Mouse (Mus musculus) C2C12 (cell line): ENCODE data around the gene Ltbp4. TPM values are rescaled to one million over a fixed set of nuclear protein-coding genes. Genes with fewer than 3 reads are reported as not detected.

Experiments used
- H3K27me3 ChIP-seq: one replicate; pipeline ENCODE4 v1.6.1; 2011; ENCODE audit not compliant: control insufficient read depth, insufficient read depth, insufficient read length
- H3K36me3 ChIP-seq: one replicate; pipeline ENCODE4 v1.6.1; 2011; ENCODE audit not compliant: control insufficient read depth, insufficient read depth
- H3K4me3 ChIP-seq: one replicate; pipeline ENCODE4 v1.5.1; 2011; ENCODE audit warnings: mild to moderate bottlenecking, control low read depth; ENCODE audit not compliant: poor library complexity, insufficient read depth, severe bottlenecking
- H3K79me2 ChIP-seq: one replicate; pipeline ENCODE4 v1.6.1; 2011; ENCODE audit not compliant: control insufficient read depth, insufficient read depth
- H3K79me3 ChIP-seq: one replicate; pipeline ENCODE4 v1.6.1; 2011; ENCODE audit warnings: low read depth, control low read depth
- H3ac ChIP-seq: one replicate; pipeline ENCODE3; 2011; ENCODE audit warnings: low read depth; ENCODE audit not compliant: control insufficient read depth, insufficient read length
- CEBPB ChIP-seq: IDR thresholded peaks from one replicate; pipeline ENCODE4 v1.6.1; 2011; ENCODE audit warnings: low read depth, mild to moderate bottlenecking, control low read depth, moderate library complexity
- CTCF ChIP-seq: IDR thresholded peaks from one replicate; pipeline ENCODE4 v1.5.1; 2011; ENCODE audit not compliant: control insufficient read depth, insufficient read depth, insufficient read length
- FOSL1 ChIP-seq: IDR thresholded peaks from one replicate; pipeline ENCODE4 v1.8.0; 2011; ENCODE audit warnings: mild to moderate bottlenecking, low read length; ENCODE audit not compliant: poor library complexity, insufficient read depth, severe bottlenecking
- MAX ChIP-seq: IDR thresholded peaks from one replicate; pipeline ENCODE4 v1.6.1; 2011; ENCODE audit warnings: mild to moderate bottlenecking, control low read depth
- MYOD1 ChIP-seq: IDR thresholded peaks from one replicate; pipeline ENCODE4 v1.6.1; 2011; ENCODE audit warnings: low read depth; ENCODE audit not compliant: control insufficient read depth, insufficient read length
- MYOG ChIP-seq: IDR thresholded peaks from one replicate; pipeline ENCODE4 v1.6.1; 2011; ENCODE audit not compliant: control insufficient read depth, insufficient read length; ENCODE audit errors: extremely low read depth
- USF1 ChIP-seq: IDR thresholded peaks from one replicate; pipeline ENCODE4 v1.6.1; 2011; ENCODE audit warnings: low read depth, mild to moderate bottlenecking, control low read depth, moderate library complexity
- polyA plus RNA-seq: library from polyadenylated mRNA; unstranded; fragments of >200 nt; fragmentation: generic; extraction: Trizol; gene quantifications from one replicate; pipeline ENCODE4 v1.2.1, GENCODE M21; 2012; ENCODE audit warnings: missing spikeins

Gene Ltbp4
- polyA plus RNA-seq, 1 experiment, result 22.9 TPM

DNA sequence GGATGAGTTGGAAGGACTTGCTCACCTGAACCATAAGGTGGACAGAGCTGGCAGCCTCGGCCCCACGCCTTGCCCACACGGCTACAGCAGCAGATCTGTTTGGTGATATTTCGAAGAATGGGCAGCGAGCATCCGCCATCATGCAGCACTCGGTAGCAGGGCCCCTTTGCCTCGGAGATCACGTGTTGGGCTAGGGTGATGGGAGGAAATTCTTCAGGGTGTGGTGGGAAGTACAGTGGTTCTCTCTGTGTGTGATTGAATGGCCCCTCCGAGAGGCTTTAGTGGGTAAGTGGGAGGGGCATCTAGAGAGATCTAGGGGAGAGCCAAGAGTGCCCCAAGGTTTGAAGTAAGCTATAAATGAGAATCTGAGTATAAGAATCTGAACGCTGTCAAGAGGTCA lies 9.3 kb downstream of the Ltbp4 start:
- Histone ChIP-seq H3K79me2 (no peaks in the 10 kb centered on the region), H3K36me3 (no peaks in the 10 kb centered on the region), H3K27me3 (no peaks in the 10 kb centered on the region), H3K4me3 (no peak overlapping the region), H3K79me3 (no peaks in the 10 kb centered on the region), H3ac (no peak overlapping the region)
- TF ChIP-seq CTCF, result no peak
- TF ChIP-seq MYOG, result no peak
- no peak for TF ChIP-seq MAX
- no peak for TF ChIP-seq FOSL1
- TF ChIP-seq USF1, result no peak
- TF ChIP-seq MYOD1, result no peak
- TF ChIP-seq CEBPB, result no peak

DNA sequence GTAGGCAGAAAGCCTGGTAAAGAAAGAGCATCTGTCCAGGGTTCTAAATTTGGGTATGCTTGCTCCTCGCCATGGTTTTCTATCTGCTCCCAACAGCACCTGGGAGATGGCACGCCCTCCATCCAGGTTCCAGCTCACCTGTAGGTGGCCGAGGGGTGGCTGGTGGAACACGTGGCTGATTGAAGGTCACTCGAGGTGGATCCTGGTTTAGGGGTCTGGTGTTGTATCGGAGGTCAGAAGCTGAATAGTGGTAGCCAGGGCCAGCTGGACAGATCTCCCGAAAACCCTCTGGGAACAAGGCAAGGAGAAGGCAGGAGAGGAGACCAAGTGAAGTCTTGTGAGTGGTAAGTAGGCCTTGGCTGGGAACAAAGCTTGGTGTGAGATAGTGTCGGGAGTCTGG lies 10.0 kb downstream of the Ltbp4 start:
- no peak overlapping the region for H3ac ChIP-seq
- TF ChIP-seq CEBPB (no peak), USF1 (no peak), FOSL1 (no peak), MYOD1 (no peak), CTCF (no peak), MAX (no peak), MYOG (no peak)
- H3K4me3 ChIP-seq, result no peak overlapping the region
- no peaks in the 10 kb centered on the region for H3K79me2 ChIP-seq
- no peaks in the 10 kb centered on the region for H3K27me3 ChIP-seq
- H3K79me3 ChIP-seq, result no peaks in the 10 kb centered on the region
- H3K36me3 ChIP-seq, result no peaks in the 10 kb centered on the region

DNA sequence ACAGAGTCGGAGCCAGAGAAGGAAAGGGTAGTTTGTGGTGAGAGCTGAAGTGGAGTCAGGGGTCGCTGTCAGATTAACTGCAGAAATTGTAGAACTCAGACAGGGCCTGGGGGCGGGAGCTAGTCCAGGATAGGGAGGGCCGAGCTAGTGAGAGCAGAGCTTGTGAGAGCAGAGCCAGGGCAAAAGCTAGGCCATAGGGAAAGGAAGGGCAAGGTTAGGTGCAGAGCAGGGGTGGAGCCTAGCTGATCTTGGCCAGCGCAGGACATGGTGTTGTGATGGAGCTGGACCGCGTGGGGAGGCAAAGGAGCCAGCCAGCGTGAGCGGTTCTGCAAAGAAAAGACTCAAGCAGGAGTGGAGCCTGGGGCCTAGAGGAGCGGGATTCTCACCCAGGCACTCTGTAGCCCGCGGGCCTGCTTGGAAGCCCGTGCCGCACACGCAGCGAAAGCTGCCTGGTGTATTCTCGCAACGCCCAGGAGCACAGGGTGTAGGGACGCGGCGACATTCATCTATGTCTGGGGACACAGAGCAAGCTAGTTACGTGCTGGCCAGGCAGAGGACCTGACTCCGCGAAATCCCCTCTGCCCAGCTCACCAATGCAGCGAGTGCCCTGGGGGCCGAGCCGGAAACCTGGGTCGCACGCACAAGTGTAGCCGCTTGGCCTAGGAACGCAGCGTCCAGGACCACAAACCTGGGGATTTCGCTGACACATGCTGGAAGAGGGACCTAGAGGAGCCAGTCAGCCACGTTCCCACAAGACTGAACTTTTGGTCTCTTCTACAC lies 11.2 kb downstream of the Ltbp4 start:
- Histone ChIP-seq H3ac (peak overlapping the region; percentile 20), H3K79me2 (no peaks in the 10 kb centered on the region), H3K4me3 (no peak overlapping the region), H3K36me3 (no peaks in the 10 kb centered on the region), H3K79me3 (no peaks in the 10 kb centered on the region), H3K27me3 (no peaks in the 10 kb centered on the region)
- TF ChIP-seq CEBPB (no peak), MYOG (no peak), MYOD1 (no peak)

DNA sequence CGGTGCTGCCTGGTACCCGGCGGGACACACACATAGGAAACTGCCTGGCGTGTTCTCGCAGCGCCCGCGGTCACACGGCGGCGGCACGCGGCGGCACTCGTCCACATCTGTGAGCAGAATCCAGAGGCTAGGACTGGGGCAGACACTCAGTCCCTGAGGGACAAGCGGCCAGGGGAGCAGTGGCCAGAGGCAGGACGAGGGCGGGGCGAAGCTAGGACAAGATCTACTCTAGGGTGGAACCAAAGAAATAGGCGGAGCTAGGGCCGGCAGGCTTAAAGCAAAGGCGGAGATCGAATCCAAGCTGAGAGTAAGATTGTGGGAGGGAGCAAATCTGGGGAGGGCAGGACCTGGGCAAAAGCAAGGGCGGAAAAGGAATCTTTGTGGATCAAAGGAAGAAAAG lies 11.8 kb downstream of the Ltbp4 start:
- Histone ChIP-seq H3ac (peak overlapping the region; percentile 31), H3K79me3 (no peaks in the 10 kb centered on the region), H3K79me2 (no peaks in the 10 kb centered on the region), H3K27me3 (no peaks in the 10 kb centered on the region), H3K4me3 (no peak overlapping the region), H3K36me3 (no peaks in the 10 kb centered on the region)
- TF ChIP-seq CEBPB (no peak), USF1 (no peak), CTCF (no peak), FOSL1 (no peak), MYOD1 (no peak), MYOG (no peak), MAX (no peak)

DNA sequence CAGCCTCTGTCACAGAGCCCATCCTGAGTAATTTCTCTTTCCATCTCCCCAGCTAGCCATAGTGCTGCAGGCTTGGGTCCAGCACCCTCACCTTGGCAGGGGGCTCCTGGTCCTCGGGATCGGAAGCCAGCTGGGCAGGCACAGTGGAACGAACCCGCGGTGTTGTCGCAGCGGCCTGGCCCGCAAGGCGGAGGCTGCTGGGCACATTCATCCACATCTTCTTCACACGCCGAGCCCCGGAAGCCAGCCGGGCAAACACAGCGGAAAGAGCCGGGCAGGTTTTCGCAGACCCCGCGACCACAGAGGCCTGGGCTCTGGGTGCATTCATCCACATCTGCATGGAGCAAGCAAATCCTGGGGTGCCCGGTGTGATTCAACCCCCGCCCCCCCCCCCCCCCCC lies 12.6 kb downstream of the Ltbp4 start:
- Histone ChIP-seq H3ac (no peak overlapping the region), H3K79me3 (no peaks in the 10 kb centered on the region), H3K79me2 (no peaks in the 10 kb centered on the region), H3K27me3 (no peaks in the 10 kb centered on the region), H3K4me3 (no peak overlapping the region), H3K36me3 (no peaks in the 10 kb centered on the region)
- no peak for TF ChIP-seq MYOG
- no peak for TF ChIP-seq FOSL1
- TF ChIP-seq MAX, result no peak
- no peak for TF ChIP-seq CTCF
- TF ChIP-seq USF1, result no peak
- no peak for TF ChIP-seq MYOD1
- TF ChIP-seq CEBPB, result no peak

DNA sequence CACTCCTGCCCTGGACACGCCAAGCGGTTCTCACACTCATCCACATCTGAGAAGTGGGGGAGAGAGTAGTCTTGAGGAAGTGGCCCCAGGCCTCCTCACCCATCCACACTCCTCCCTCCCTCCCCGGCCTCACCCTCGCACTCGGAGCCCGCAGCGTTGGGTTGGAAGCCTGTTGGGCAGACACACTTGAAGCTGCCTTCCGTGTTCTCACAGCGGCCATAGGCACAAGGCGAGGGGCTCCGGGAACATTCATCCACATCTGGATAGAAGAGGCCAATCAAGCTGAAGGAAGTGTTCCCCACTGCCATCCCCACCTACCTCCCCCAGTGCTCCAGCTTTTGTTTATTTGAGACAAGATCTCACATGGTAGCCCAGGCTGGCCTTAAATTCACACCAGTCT lies 13.3 kb downstream of the Ltbp4 start:
- Histone ChIP-seq H3K27me3 (no peaks in the 10 kb centered on the region), H3K79me2 (no peaks in the 10 kb centered on the region)
- no peak for TF ChIP-seq USF1
- TF ChIP-seq MYOD1, result no peak
- no peak for TF ChIP-seq CEBPB
- TF ChIP-seq MYOG, result no peak
- TF ChIP-seq CTCF, result no peak
- no peak for TF ChIP-seq MAX
- no peak for TF ChIP-seq FOSL1

More for the DNA sequence above, 13.3 kb downstream of the Ltbp4 start:
- H3K79me3 ChIP-seq, result no peaks in the 10 kb centered on the region
- no peak overlapping the region for H3ac ChIP-seq
- no peaks in the 10 kb centered on the region for H3K36me3 ChIP-seq
- no peak overlapping the region for H3K4me3 ChIP-seq
